Mouse (Mus musculus): ENCODE measurements around the gene Ppp2r5a. TPM values are rescaled to one million over a fixed set of nuclear protein-coding genes. Genes with fewer than 3 reads are reported as not detected.

Ppp2r5a gene
- polyA plus RNA-seq, 1 experiment from 2014 or later = 10.5 TPM

DNA sequence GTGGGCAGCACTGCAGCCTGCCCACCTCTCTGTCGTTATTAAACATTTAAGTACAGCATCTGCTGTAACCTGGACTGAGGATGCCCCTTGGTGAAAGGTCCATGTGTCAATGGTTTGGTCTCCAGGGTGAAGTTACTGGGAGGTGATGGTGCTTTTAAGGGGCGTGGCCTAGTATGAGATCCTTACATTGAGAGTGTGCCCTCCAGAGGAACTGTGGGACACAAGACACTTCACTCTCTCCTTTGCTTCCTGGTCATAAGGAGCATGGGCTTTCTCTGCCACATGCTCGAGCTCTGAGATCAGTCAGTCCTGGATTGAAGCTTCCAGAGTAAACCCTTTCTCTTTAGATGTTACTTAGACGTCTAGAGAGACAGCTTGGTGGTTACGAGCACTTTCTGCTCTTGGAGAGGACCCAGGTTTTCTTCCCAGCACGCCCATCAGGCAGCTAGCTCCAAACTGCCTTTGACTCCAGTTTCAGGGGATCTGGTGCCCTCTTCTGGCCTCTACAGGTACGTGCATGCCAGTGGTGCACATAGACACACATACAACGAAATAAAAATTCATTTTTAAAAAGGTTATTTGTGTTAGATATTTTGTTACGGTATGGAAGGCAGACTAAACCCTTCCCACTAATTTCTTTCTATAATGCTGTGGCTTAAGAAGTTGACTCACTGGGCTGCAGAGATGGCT, 95.2 kb downstream of the Ppp2r5a start:
- WGBS = 84% methylated on average over 9 of the region's 9 CpGs
- no peak overlapping the region for H3K9ac ChIP-seq (ENCODE audit: low read length)
- H3K27ac ChIP-seq (ENCODE audit: low read depth, low read length) = no peak overlapping the region
- H3K4me2 ChIP-seq (ENCODE audit: low read length) = no peak overlapping the region
- DNase-seq (ENCODE audit: low spot score) = no peak
- no peak overlapping the region for H3K4me3 ChIP-seq (ENCODE audit: low read depth, low read length)
- H3K27me3 ChIP-seq (replicated peaks; ENCODE audit: control insufficient read depth, insufficient read depth, low read length) = no peaks in the 10 kb centered on the region
- H3K36me3 ChIP-seq (ENCODE audit: control insufficient read depth, insufficient read depth, low read length) = 0 out of 2 replicates have a peak, but pooled peaks cover 4% of the 10 kb centered on the region
- no peaks in the 10 kb centered on the region for H3K9me3 ChIP-seq (replicated peaks; ENCODE audit: control insufficient read depth, low read length)
- no peak for ATAC-seq
- peaks cover 3% of the 10 kb centered on the region; the same call in 1 of the 2 replicates for H3K4me1 ChIP-seq (ENCODE audit: control insufficient read depth, insufficient read depth, low read length)

DNA sequence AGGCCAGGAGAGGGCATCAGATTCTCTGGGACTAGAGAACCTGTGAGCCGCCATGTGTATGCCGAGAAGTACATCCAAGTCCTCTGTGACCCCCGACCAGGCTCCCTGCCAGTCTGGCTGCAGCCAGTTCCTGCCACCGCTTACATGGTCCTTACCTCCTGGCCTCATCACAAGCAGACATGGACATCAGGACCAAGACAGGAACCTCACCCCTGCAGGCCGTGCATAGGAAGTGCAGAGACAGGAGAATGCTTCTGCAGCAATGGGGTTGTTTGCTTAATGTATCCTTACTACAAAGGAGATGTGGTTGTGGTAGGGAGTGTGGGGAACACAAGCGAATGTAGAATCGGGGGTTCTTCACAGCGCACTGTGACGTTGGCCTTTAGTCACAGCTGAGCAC, 96.8 kb downstream of the Ppp2r5a start:
- H3K27me3 ChIP-seq (replicated peaks; ENCODE audit: control insufficient read depth, insufficient read depth, low read length) = no peaks in the 10 kb centered on the region
- DNase-seq (ENCODE audit: low spot score) (no peak), ATAC-seq (no peak)
- H3K4me1 ChIP-seq (ENCODE audit: control insufficient read depth, insufficient read depth, low read length) = no peaks in the 10 kb centered on the region
- H3K9ac ChIP-seq (ENCODE audit: low read length) = no peak overlapping the region
- no peak overlapping the region for H3K4me3 ChIP-seq (ENCODE audit: low read depth, low read length)
- H3K27ac ChIP-seq (ENCODE audit: low read depth, low read length) = no peak overlapping the region
- no peaks in the 10 kb centered on the region for H3K9me3 ChIP-seq (replicated peaks; ENCODE audit: control insufficient read depth, low read length)
- no peak overlapping the region for H3K4me2 ChIP-seq (ENCODE audit: low read length)
- 0 out of 2 replicates have a peak, but pooled peaks cover 4% of the 10 kb centered on the region for H3K36me3 ChIP-seq (ENCODE audit: control insufficient read depth, insufficient read depth, low read length)
- 88% methylated on average over 9 of the region's 9 CpGs for WGBS

DNA sequence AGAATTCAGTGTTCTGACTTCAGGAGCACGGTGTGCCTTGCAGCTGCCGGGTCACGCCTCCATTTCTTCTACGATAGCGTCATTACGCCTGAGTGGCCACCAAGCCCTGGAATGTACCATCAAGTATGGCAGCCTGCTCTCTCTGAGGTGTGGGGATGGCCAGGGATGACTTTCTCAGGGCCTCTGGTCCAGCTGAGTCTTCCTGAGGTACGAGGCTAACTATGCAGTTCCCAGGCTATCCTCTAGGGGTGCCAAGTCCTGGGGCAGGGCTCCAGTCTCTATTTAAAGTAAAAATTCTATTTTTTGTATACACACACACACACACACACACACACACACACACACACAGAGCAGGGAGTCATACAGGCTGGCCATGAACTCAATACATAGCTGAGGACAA, 97.5 kb downstream of the Ppp2r5a start:
- ATAC-seq = no peak; the same call in 1 of the 2 replicates
- H3K4me1 ChIP-seq (ENCODE audit: control insufficient read depth, insufficient read depth, low read length) = no peaks in the 10 kb centered on the region
- 61% methylated on average over 7 of the region's 7 CpGs for WGBS
- 0 out of 2 replicates have a peak, but pooled peaks cover 4% of the 10 kb centered on the region for H3K36me3 ChIP-seq (ENCODE audit: control insufficient read depth, insufficient read depth, low read length)
- H3K27ac ChIP-seq (ENCODE audit: low read depth, low read length) = no peak overlapping the region
- H3K9me3 ChIP-seq (replicated peaks; ENCODE audit: control insufficient read depth, low read length) = no peaks in the 10 kb centered on the region
- no peak overlapping the region for H3K9ac ChIP-seq (ENCODE audit: low read length)
- no peaks in the 10 kb centered on the region for H3K27me3 ChIP-seq (replicated peaks; ENCODE audit: control insufficient read depth, insufficient read depth, low read length)
- H3K4me2 ChIP-seq (ENCODE audit: low read length) = no peak overlapping the region
- no peak overlapping the region for H3K4me3 ChIP-seq (ENCODE audit: low read depth, low read length)
- no peak for DNase-seq (ENCODE audit: low spot score)

DNA sequence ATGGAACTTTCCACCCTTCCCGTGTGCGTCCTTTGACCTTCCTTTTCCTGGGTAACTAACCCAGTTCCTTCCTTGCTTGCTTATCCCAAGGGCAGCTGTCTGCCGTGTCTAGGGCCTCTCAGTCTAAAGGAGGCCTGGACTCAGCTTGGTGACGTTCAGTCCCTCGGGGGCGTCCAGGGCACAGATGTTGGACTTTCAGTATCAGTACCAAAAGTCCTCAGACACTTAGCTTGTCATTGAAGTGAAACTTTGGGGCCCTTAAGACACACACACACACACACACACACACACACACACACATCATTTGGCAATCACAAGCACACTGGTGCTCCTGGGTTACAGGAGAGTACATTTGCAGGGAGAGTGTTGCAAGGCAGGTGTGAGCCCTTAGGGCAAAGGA, 98.9 kb downstream of the Ppp2r5a start:
- WGBS = 75% methylated on average over 6 of the region's 6 CpGs
- no peak for DNase-seq (ENCODE audit: low spot score)
- no peak overlapping the region for H3K4me2 ChIP-seq (ENCODE audit: low read length)
- H3K9me3 ChIP-seq (replicated peaks; ENCODE audit: control insufficient read depth, low read length) = no peaks in the 10 kb centered on the region
- no peaks in the 10 kb centered on the region for H3K27me3 ChIP-seq (replicated peaks; ENCODE audit: control insufficient read depth, insufficient read depth, low read length)
- H3K4me1 ChIP-seq (ENCODE audit: control insufficient read depth, insufficient read depth, low read length) = no peaks in the 10 kb centered on the region
- H3K36me3 ChIP-seq (ENCODE audit: control insufficient read depth, insufficient read depth, low read length) = 0 out of 2 replicates have a peak, but pooled peaks cover 4% of the 10 kb centered on the region
- H3K9ac ChIP-seq (ENCODE audit: low read length) = no peak overlapping the region
- no peak for ATAC-seq
- H3K27ac ChIP-seq (ENCODE audit: low read depth, low read length) = no peak overlapping the region
- no peak overlapping the region for H3K4me3 ChIP-seq (ENCODE audit: low read depth, low read length)

DNA sequence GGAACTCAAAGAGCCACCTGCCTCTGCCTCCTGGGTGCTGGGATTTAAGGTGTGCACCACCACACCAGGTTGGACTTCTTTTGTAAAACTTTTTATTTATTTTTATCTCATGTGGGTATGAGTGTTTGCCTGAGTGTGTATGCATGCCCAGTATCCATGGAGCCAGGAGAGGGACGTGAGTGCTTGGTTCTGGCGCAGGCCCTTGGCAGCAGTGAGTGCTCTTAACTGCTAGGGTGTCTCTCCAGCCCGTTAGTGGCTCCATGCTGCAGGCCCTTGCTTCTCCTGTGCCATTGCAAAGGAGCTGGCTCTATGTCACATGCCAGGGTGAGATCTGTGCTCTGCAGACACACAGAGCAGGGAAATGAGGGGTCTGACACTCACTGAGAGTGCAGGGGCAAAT, 99.3 kb downstream of the Ppp2r5a start:
- H3K4me3 ChIP-seq (ENCODE audit: low read depth, low read length) = no peak overlapping the region
- DNase-seq (ENCODE audit: low spot score) (no peak), ATAC-seq (no peak)
- H3K4me1 ChIP-seq (ENCODE audit: control insufficient read depth, insufficient read depth, low read length) = no peaks in the 10 kb centered on the region
- no peaks in the 10 kb centered on the region for H3K9me3 ChIP-seq (replicated peaks; ENCODE audit: control insufficient read depth, low read length)
- no peak overlapping the region for H3K9ac ChIP-seq (ENCODE audit: low read length)
- H3K4me2 ChIP-seq (ENCODE audit: low read length) = no peak overlapping the region
- H3K27ac ChIP-seq (ENCODE audit: low read depth, low read length) = no peak overlapping the region
- H3K36me3 ChIP-seq (ENCODE audit: control insufficient read depth, insufficient read depth, low read length) = 0 out of 2 replicates have a peak, but pooled peaks cover 4% of the 10 kb centered on the region
- H3K27me3 ChIP-seq (replicated peaks; ENCODE audit: control insufficient read depth, insufficient read depth, low read length) = no peaks in the 10 kb centered on the region
- WGBS = 77% methylated on average over 3 of the region's 3 CpGs

Other genes starting within 250 kb of the Ppp2r5a start
- gene Fam71a, start 238.5 kb downstream of the Ppp2r5a start, polyA plus RNA-seq (2014; fragmentation: Nextera tagmentation; extraction: Ambion mirVana) = not detected in 2 replicates
- gene Atf3, start 185.2 kb downstream of the Ppp2r5a start, polyA plus RNA-seq (2014; fragmentation: Nextera tagmentation; extraction: Ambion mirVana) = 0.98 and 1.5 TPM in 2 replicates
- gene Nenf, start 85.1 kb downstream of the Ppp2r5a start, polyA plus RNA-seq (2014; fragmentation: Nextera tagmentation; extraction: Ambion mirVana) = 125 and 128 TPM in 2 replicates
- 57.0 and 62.5 TPM in 2 replicates for gene Tmem206, start 77.4 kb downstream of the Ppp2r5a start, polyA plus RNA-seq (2014; fragmentation: Nextera tagmentation; extraction: Ambion mirVana)
- 17.9 and 19.2 TPM in 2 replicates for gene Dtl, start 172.3 kb upstream of the Ppp2r5a start, polyA plus RNA-seq (2014; fragmentation: Nextera tagmentation; extraction: Ambion mirVana)
- gene Ints7, start 172.4 kb upstream of the Ppp2r5a start, polyA plus RNA-seq (2014; fragmentation: Nextera tagmentation; extraction: Ambion mirVana) = 31.1 and 38.0 TPM in 2 replicates

All from forebrain, embryonic 14.5 days (tissue).